Mouse (Mus musculus) embryonic fibroblast, embryonic 13.5 days (primary cell): ENCODE measurements around the gene Vac14. TPM values are rescaled to one million over a fixed set of nuclear protein-coding genes. Genes with fewer than 3 reads are reported as not detected.

Experiments
- H3K27ac ChIP-seq: 2 replicates; pipeline ENCODE4 v1.5.1; 2012; ENCODE audit warnings: low read length, control low read depth, inconsistent platforms; ENCODE audit not compliant: insufficient read depth
- H3K4me1 ChIP-seq: 2 replicates; pipeline ENCODE4 v1.6.1; 2011; ENCODE audit warnings: low read length; ENCODE audit not compliant: control insufficient read depth, insufficient read depth
- H3K4me3 ChIP-seq: 2 replicates; pipeline ENCODE4 v1.5.1; 2011; ENCODE audit warnings: mild to moderate bottlenecking, control low read depth, low read length; ENCODE audit not compliant: insufficient read depth
- CTCF ChIP-seq: IDR thresholded peaks from 2 replicates; pipeline ENCODE4 v1.5.1; 2011; ENCODE audit warnings: mild to moderate bottlenecking, control low read depth, low read length, moderate library complexity, borderline replicate concordance; ENCODE audit not compliant: insufficient read depth
- POLR2A ChIP-seq: IDR thresholded peaks from 2 replicates; pipeline ENCODE4 v1.6.1; 2011; ENCODE audit warnings: low read depth, mild to moderate bottlenecking, control low read depth, low read length, moderate library complexity
- polyA plus RNA-seq: library from polyadenylated mRNA; stranded (reverse); fragments of >200 nt; gene quantifications from 2 replicates; pipeline ENCODE4 v1.2.4, GENCODE M21; 2011; ENCODE audit warnings: low read depth; ENCODE audit not compliant: missing spikeins, insufficient read length

Vac14 gene
- polyA plus RNA-seq, 1 experiment = 21.1 TPM

GRCm38 (mm10) chr8:110719898-110720653 lies 101.7 kb downstream of the Vac14 start:
- TF ChIP-seq POLR2A (no peak), CTCF (no peak)
- H3K4me3 ChIP-seq = no peak overlapping the region
- no peak overlapping the region for H3K27ac ChIP-seq
- H3K4me1 ChIP-seq = peaks cover 5% of the 10 kb centered on the region; the same call in 1 of the 2 replicates

DNA sequence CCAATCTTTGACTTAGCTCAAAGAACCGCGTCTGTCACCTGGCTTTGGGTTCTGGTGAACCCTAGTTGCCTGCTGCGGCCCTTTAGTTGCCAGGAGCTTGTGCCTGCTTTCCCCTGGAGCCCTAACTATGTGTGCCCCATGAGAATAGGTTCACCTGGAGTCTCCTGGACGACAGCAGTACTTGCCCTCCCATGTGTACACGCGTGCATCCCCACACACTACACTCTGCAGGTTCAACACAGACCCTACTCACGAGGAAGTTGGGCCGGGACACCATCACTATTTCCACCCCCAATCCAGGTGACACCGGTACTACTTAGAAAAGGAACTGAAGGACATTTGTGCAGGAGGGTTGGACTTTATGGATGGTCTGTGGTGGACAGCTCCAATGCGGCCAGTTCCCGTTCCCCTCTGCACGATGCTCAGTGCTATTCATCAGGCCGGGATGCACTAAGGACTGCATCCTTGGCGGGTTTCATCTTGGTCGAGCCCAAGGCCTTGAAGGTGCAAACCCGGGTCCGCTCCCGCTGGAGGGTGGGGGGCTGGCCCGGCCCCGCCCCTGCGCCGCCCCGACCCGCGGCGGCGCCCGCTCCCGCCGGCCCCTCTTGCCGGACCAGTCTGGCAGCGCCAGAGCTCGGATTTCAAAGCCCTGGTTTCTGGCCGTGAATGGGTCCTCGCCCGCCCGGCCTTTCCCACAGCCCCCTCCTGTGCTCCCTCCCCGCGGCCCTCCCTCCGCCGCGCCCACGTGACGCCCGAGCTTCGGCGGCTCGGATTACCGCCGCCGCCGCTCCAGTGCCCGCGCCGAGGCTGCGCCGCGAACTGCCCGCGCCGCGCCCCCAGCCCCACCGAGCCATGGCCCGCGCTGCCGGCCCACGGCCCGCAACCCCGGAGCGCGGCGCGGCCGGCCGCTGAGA lies 102.6 kb downstream of the Vac14 start, which contains the start of gene Mtss1l:
TSS of gene Mtss1l (plus strand) at position 792 of the 914 bp plus-strand sequence.
- TF ChIP-seq CTCF (no peak), POLR2A (peak; percentile 28; the same call in 1 of the 2 replicates)
- peaks cover 5% of the 10 kb centered on the region; the same call in 1 of the 2 replicates for H3K4me1 ChIP-seq
- peak within 1 kb of the TSS; percentile 62 for H3K4me3 ChIP-seq
- peak within 1 kb of the TSS; percentile 22; the same call in 1 of the 2 replicates for H3K27ac ChIP-seq

- TF ChIP-seq CTCF = no peak
- 0 out of 2 replicates have a peak overlapping the region, but pooled peaks have one; percentile 17 for H3K27ac ChIP-seq
- H3K4me3 ChIP-seq = peak overlapping the region; percentile 62
- H3K4me1 ChIP-seq = no peaks in the 10 kb centered on the region
Measured at GRCm38 (mm10) chr8:110721606-110722413, 103.4 kb downstream of the Vac14 start.

DNA sequence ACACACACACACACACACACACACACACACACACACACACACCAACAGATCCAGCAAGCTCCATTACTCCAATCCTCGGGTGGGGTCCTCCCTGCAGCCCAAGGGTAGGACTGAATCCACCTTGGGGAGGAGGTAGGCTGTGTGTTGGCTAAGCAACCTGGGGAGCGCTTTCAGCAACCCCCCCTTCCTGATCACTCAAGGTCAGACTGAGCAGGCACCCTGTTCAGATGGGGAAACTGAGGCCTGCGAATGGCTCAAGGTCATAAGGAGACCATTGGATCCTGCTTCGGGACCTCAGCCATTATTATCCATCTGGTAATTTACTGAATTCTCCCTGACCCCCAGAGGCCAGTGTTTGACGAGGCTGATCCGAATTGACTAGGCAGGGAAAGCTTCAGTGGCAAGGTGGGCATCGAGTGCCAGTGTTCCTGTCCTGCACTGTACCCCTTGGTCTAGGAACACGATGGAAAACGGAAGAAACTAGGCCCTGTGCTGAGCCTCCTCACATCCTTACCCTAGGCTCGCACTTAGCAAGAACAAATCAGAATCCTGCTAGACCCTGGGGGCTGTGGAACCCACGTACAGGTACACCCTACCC lies 104.1 kb downstream of the Vac14 start:
- H3K4me1 ChIP-seq = no peaks in the 10 kb centered on the region
- TF ChIP-seq CTCF (no peak), POLR2A (no peak)
- H3K4me3 ChIP-seq = peak overlapping the region; percentile 62
- no peak overlapping the region for H3K27ac ChIP-seq

GRCm38 (mm10) chr8:110724493-110724892 lies 106.1 kb downstream of the Vac14 start:
- H3K4me3 ChIP-seq = no peak overlapping the region
- no peaks in the 10 kb centered on the region for H3K4me1 ChIP-seq
- TF ChIP-seq POLR2A (no peak), CTCF (no peak)
- H3K27ac ChIP-seq = no peak overlapping the region

GRCm38 (mm10) chr8:110725084-110725838 lies 106.9 kb downstream of the Vac14 start:
- H3K4me3 ChIP-seq = no peak overlapping the region
- no peaks in the 10 kb centered on the region for H3K4me1 ChIP-seq
- no peak for TF ChIP-seq CTCF
- no peak overlapping the region for H3K27ac ChIP-seq

DNA sequence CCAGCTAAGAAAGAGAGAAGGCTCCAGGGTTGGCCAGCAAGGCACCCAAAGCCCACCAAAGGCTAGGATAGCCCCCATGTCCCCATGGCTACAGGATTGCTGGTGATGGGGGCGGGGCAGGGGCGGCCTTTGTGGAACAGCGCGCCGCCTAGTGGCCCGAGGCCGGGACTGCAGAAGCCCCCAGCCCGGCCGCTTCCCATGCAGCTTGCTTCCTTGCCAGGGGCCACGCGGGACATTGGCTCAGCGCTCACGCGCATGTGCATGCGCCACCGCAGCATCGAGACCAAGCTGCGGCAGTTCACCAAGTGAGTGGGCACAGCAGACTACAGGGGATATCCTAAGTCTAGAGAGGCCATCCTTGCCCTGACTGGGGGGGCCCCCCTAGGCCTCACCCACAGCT lies 108.5 kb downstream of the Vac14 start:
- TF ChIP-seq CTCF = no peak; the same call in 1 of the 2 replicates
- H3K4me1 ChIP-seq = no peaks in the 10 kb centered on the region
- no peak overlapping the region for H3K27ac ChIP-seq
- H3K4me3 ChIP-seq = no peak overlapping the region

DNA sequence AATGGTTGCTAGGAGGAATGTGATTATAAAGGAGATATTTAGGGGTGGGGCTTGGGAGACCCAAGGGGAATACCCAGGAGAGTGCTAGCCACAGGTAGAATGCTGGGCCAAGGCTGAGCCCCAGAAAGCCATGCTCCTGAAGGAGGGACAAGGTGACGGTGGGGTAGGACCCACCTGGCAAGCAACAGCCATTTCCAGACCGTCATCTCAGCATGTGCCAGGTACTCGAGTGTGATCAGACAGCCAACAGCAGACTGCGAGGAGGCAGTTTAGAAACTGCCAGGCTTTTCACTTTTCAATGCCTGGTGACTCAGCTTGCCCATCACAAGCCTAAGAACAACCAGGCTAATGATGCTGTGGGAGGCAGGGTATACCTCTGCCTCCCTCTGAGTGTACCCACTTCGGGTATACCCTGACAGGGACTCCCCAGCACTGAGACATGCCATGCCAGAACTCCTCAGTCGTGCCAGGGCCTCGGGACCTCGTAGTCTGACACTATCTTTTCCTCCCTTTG lies 113.0 kb downstream of the Vac14 start:
- Histone ChIP-seq H3K4me3 (no peak overlapping the region), H3K27ac (no peak overlapping the region), H3K4me1 (no peaks in the 10 kb centered on the region)
- no peak for TF ChIP-seq CTCF
- TF ChIP-seq POLR2A = no peak
